Comparison of ENCODE assay signal across 8 mouse cellular contexts in the genomic region with DNA sequence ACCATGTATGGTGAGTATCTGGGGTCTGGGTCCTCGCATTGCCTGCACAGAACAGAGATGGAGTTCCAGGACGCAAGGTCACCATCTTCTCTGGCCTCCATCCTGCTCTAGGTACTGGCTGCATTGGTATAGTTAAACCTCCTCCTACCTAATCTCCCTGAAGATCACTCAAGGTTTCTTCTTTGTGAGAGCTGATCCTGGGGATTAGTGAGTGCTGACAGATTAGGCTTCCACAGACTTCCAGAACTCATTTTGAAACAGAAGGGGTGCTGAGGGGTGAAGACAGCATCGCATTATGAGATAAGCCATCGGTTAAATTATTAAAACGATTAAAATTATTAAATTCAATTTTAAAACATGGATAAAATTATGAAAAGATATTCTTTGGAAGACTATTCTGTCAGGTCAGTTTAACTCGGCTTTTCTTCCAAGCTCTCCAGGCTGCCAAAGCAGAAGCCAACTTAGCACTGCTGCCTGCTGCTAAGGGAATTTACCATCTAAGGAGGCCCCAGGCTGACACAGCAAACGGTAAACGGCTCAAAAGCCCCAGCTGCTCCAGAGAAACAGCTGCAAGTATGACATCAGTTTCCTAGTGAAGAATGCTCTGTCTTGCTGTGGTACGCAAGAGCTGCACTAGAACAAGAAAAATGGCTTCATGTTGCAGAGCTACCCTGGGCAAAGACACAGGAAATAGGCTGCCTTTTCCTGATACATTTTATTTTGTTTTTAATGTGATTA.
DNase-seq lines count a peak whose midpoint lies in the region; ATAC-seq and TF ChIP-seq lines count a peak whose summit lies in the region.

No protein-coding gene starts in this region.

- H3K36me3 ChIP-seq in embryonic facial prominence, embryonic 14.5 days (ENCODE audit: control insufficient read depth, insufficient read depth, low read length) = no peaks in the 10 kb centered on the region
- no peaks in the 10 kb centered on the region for H3K36me3 ChIP-seq in hindbrain, postnatal 0 days (ENCODE audit: insufficient read depth, low read length)
- no peaks in the 10 kb centered on the region for H3K36me3 ChIP-seq in stomach, embryonic 16.5 days (ENCODE audit: control insufficient read depth, insufficient read depth, low read length)

- H3K9ac ChIP-seq in embryonic facial prominence, embryonic 14.5 days (ENCODE audit: low read depth, low read length) = no peak overlapping the region
- H3K9ac ChIP-seq in hindbrain, postnatal 0 days (replicated peaks; ENCODE audit: low read length) = no peak overlapping the region
- H3K9ac ChIP-seq in stomach, embryonic 16.5 days (ENCODE audit: low read length) = no peak overlapping the region

- H3K4me3 ChIP-seq in embryonic facial prominence, embryonic 14.5 days (ENCODE audit: low read depth, low read length) = no peak overlapping the region
- H3K4me3 ChIP-seq in hindbrain, postnatal 0 days (ENCODE audit: low read length) = no peak overlapping the region
- no peak overlapping the region for H3K4me3 ChIP-seq in stomach, embryonic 16.5 days (replicated peaks; ENCODE audit: low read length)

- peak; percentile 92 for ATAC-seq in embryonic facial prominence, embryonic 14.5 days (ENCODE audit: low read depth)
- ATAC-seq in hindbrain, postnatal 0 days = peak; percentile 78; the same call in 1 of the 2 replicates
- peak; percentile 98 for ATAC-seq in megakaryocyte progenitor cell, adult 5-6 weeks (replicated peaks; ENCODE audit: poor library complexity)
- ATAC-seq in stomach, embryonic 16.5 days (ENCODE audit: insufficient read depth, low FRiP score) = peak; percentile 87

- no peaks in the 10 kb centered on the region for H3K27me3 ChIP-seq in embryonic facial prominence, embryonic 14.5 days (replicated peaks; ENCODE audit: control insufficient read depth, insufficient read depth, low read length)
- H3K27me3 ChIP-seq in hindbrain, postnatal 0 days (ENCODE audit: insufficient read depth, low read length) = no peaks in the 10 kb centered on the region
- no peaks in the 10 kb centered on the region for H3K27me3 ChIP-seq in stomach, embryonic 16.5 days (ENCODE audit: control insufficient read depth, insufficient read depth, low read length)

- intact Hi-C loops in left cerebral cortex, postnatal 14 days (cut with DNase I) = no loop called here

- peak overlapping the region; percentile 25 for H3K27ac ChIP-seq in embryonic facial prominence, embryonic 14.5 days (replicated peaks; ENCODE audit: low read depth, low read length)
- H3K27ac ChIP-seq in hindbrain, postnatal 0 days = no peak overlapping the region
- H3K27ac ChIP-seq in stomach, embryonic 16.5 days (ENCODE audit: low read length) = peak overlapping the region; percentile 77

- H3K4me1 ChIP-seq in embryonic facial prominence, embryonic 14.5 days (ENCODE audit: control insufficient read depth, insufficient read depth, low read length) = no peaks in the 10 kb centered on the region
- no peaks in the 10 kb centered on the region for H3K4me1 ChIP-seq in hindbrain, postnatal 0 days (ENCODE audit: insufficient read depth, low read length)
- no peaks in the 10 kb centered on the region; the same call in 1 of the 2 replicates for H3K4me1 ChIP-seq in stomach, embryonic 16.5 days (ENCODE audit: control insufficient read depth, insufficient read depth, low read length)

- peak; percentile 15 to 19 for DNase-seq in left cerebral cortex, postnatal 14 days (ENCODE audit: low spot score in 2 of 2)
- DNase-seq in left cerebral cortex, adult 11 months (ENCODE audit: low spot score) = no peak
- peak; percentile 90 for DNase-seq in embryonic facial prominence, embryonic 14.5 days (ENCODE audit: low spot score)
- peak; percentile 63 for DNase-seq in hindbrain, postnatal 0 days (ENCODE audit: low spot score)
- no peak for DNase-seq in urinary bladder, postnatal 10 days (ENCODE audit: low spot score)
- DNase-seq in urinary bladder, adult 2 months (ENCODE audit: low spot score) = no peak

- H3K4me2 ChIP-seq in embryonic facial prominence, embryonic 14.5 days (ENCODE audit: low read depth, low read length) = no peak overlapping the region
- H3K4me2 ChIP-seq in hindbrain, postnatal 0 days (ENCODE audit: low read depth, low read length) = no peak overlapping the region
- no peak overlapping the region for H3K4me2 ChIP-seq in stomach, embryonic 16.5 days (ENCODE audit: low read depth, low read length)

- no peaks in the 10 kb centered on the region for H3K9me3 ChIP-seq in embryonic facial prominence, embryonic 14.5 days (ENCODE audit: control insufficient read depth, low read length)
- no peaks in the 10 kb centered on the region for H3K9me3 ChIP-seq in hindbrain, postnatal 0 days (ENCODE audit: low read length)
- no peaks in the 10 kb centered on the region for H3K9me3 ChIP-seq in stomach, embryonic 16.5 days (replicated peaks; ENCODE audit: control insufficient read depth, low read length)

- no peak for TF ChIP-seq CTCF in hindbrain, postnatal 0 days (IDR thresholded peaks at IDR 0.05; ENCODE audit: low read depth)

- 47% methylated on average over 9 of the region's 9 CpGs for WGBS in embryonic facial prominence, embryonic 14.5 days
- WGBS in hindbrain, postnatal 0 days = 50% methylated on average over 9 of the region's 9 CpGs
- 35% methylated on average over 9 of the region's 9 CpGs for WGBS in stomach, embryonic 16.5 days

Comparison
In these comparisons a context has a peak if more than half of its experiments do, and no peak if none do; other contexts are left out.
1. DNase-seq: peak in left cerebral cortex, postnatal 14 days (2 of 2), embryonic facial prominence, embryonic 14.5 days (single experiment) and hindbrain, postnatal 0 days (single experiment); none in left cerebral cortex, adult 11 months (single experiment), urinary bladder, postnatal 10 days (single experiment) and urinary bladder, adult 2 months (single experiment).
2. Peak in every context shown above with its lines, with median percentiles within 50 percentile points of each other: ATAC-seq.